Mouse (Mus musculus): ENCODE data around the gene Rnf8.

Gene Rnf8

DNA sequence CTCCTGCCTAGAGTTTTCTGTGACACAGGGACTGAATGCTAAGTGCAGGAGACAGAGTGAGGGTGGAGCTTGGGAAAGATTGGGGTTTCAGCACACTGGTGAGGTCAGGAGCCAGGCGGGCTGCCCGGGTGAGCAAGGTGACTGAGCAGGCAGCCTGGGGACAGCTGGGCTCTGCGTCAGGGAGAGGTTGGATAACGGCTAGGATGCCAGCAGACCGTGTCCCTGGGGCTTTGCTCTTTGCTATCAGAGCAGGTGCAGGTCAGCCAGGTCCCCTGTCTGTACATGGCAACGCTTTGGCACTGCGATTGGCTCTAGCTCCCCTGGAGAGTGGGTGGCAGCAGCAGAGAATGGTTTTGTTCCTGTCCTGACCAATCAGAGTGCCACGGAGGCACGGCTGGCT lies 12.7 kb downstream of the Rnf8 start:
- CTCF ChIA-PET = no interaction called here

DNA sequence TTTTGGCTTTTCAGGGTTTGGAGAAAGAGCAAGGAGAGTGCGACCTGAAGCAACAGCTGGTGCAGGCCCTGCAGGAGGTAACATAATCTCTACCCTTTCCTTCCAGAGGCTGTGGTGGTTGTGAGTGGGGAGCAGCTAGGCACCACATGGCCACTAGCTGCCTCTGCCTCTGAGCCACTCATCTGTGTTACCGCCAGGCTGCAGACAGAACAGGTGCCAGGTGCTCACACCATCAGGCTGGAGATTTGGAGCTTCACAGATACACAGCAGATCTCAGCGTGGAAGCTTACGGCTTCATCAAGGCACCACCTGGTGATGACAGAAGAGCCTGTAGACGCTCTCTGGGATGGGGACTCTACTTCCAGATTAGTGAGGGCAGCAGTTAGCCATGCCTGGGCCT lies 14.4 kb downstream of the Rnf8 start:
- CTCF ChIA-PET = no interaction called here

DNA sequence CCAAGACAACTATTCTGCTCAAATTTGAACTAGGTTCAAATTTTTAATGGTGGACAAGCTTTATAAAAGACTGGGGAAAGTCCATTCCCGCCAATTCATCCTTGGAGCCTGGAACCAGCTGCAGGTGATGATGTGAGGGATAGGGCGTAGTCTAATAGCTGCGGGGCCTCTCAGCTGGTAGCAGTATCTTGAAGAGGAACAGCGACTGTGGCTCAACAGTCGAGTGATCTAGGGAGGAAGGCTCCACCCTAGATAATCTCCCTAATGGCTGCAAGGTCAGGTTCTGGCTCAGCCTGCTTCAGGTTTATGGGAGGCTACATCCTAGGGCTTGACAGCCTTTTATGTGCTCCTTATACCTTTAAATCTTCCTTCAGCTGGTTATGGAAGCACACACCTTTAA lies 15.0 kb downstream of the Rnf8 start:
- CTCF ChIA-PET = no interaction called here

DNA sequence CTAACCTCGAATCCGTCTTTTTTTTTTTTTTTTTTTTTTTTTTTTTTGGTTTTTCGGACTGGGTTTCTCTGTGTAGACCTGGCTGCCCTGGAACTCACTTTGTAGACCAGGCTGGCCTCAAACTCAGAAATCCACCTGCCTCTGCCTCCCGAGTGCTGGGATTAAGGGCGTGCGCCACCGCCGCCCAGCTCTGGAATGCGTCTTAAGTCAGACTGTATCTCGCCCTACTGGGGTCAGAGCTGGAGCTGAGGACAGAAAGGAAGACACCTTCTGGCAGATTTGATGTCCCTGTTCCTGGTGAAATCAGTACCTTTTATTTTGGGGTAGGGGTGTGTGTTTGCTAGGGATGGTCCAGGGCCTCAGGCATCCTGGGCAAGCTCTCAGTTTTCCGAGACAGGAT lies 17.7 kb downstream of the Rnf8 start:
- CTCF ChIA-PET = interaction anchor here (0.6 kb wide), 1 partner anchor 64 kb away, joined by 5 read pairs; no protein-coding TSS in a partner anchor

DNA sequence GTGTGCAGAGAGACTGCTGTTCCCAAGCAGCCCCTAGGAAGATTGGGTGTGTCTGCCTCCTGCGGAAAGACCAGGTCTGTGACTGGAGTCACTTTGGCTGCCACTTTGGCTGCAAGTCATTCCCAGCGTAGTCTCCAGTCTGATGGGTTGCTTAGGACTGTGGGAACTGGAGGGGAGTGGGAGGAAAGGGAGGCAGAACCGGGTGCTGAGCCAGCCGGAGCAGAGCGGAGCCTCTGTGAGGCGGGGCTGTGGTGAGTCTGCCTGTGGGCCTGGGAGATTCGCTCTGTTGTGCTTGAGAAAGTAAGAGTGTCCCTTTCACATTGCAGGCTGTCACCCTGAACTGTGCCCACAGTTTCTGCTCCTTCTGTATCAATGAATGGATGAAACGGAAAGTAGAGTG lies 20.9 kb downstream of the Rnf8 start:
- CTCF ChIA-PET = no interaction called here

DNA sequence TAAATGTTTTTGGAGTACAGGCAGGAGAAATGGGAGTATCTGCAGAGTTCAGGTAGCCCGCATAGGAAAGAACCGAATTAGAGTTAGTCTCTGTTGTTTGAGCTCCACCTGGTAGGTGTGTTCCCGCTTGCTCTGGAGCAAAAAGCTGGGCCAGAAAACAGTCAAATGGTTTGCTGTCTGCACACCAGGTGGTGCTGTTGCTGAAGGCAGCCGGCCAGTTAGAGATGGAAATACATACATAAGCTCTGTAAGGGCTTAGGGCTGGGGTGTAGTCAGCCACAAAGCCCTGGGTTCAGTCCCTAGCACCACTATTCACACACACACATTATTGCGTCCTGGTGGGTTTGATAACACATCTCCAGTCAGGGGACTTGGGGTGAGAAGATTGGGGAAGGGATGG lies 21.5 kb downstream of the Rnf8 start:
- CTCF ChIA-PET = interaction anchor here (0.6 to 0.7 kb wide), 2 partner anchors 30 to 366 kb away, joined by 4 read pairs; no protein-coding TSS in a partner anchor

DNA sequence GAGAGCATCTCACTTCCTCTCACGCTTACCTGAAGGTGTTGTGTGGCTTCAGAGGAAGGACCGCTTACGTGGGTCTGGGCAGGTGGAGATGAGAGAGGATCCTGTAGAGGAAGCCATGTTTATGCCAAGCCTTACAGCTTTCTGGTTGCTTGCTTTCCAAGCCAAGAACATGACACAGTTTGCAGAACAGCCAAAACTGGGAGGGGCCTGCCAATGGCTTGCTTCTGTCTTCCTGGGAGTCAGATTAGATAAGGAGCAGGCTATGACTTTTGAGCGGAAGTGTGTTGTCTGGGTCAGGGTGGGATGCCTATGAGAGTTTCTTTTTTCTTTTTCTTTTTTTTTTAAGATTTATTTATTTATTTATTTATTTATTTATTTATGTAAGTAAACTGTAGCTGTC lies 22.8 kb downstream of the Rnf8 start:
- CTCF ChIA-PET = no interaction called here

DNA sequence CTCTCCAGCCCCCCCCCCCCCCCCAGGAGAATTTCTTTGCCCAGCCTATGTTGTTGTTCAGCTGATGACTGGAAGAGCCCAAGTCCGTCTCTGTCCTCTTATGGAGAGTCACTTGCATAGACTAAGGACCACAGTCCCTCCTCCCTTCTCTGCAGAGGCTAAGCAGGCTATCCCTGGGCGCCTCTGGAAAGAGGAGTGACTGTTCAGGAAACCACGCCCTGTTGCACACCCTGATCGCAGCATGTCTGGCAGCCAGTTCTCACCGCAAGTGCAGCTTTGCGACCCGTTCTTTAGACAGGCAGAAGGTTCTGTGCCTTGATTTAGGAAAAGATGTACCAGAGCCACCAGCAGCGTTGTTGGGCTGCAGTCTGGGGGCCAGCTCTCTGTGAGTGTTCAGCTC lies 23.3 kb downstream of the Rnf8 start:
- CTCF ChIA-PET = interaction anchor here (0.6 kb wide), 1 partner anchor 1897 kb away, joined by 3 read pairs; no protein-coding TSS in a partner anchor

DNA sequence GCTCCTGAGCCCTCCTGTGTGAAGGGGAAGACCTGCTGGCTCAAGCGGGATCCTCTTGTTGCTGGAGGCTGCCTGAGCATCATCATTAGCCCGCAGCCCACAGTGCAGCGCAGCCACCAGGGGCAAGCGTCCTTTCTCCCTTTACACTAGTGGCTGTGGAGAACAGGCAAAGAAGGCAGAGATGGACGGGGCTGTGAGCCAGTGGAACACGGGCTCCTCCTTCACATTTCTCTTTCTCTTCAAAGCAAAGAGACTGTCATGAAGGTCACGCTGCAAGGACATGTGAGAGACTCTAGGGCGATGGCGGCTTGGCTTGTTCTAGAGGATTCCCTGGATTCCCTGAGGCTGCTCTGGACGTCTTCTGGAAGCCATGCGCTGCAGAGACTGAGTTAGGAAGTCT lies 26.4 kb downstream of the Rnf8 start:
- CTCF ChIA-PET = no interaction called here

DNA sequence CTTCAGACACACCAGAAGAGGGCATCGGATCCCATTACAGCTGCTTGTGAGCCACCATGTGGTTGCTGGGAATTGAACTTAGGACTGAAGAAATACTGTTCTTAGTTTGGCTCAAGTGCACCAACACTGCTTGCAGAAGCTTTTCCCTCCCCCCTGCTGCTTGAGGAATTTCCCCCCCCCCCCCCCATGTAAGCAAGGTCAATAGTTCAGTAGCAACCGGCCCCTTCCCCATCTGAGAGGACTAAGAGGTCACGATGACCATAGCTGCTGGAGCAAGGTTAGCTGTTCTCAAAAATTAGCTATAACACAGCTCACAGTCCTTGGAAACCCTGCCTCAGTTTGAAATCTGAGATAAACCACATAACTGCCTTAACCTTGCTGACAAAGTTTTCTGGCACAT lies 27.6 kb downstream of the Rnf8 start:
- CTCF ChIA-PET = interaction anchor here (0.6 kb wide), 1 partner anchor 383 kb away, joined by 4 read pairs; no protein-coding TSS in a partner anchor

DNA sequence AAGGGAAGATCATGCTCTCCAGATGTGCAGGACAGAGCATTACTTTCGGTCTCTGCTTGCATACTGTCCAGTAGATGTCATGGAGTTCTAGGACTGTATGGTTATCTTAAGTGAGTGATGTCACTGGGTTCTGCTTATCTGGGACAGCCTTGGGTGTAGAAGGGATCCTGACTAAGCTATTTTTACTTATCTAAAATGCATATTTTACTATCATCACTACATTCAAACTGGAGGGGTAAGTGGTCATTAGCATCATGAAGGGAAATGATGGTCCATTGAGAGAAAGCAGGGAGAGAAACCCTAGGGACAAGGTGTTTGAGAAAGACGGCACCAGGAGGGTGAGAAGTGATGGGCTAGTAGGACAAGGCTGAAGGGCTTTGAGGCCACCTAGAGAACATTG lies 43.7 kb downstream of the Rnf8 start:
- CTCF ChIA-PET = interaction anchor here (0.6 kb wide), 1 partner anchor 32 kb away, joined by 7 read pairs; no protein-coding TSS in a partner anchor

DNA sequence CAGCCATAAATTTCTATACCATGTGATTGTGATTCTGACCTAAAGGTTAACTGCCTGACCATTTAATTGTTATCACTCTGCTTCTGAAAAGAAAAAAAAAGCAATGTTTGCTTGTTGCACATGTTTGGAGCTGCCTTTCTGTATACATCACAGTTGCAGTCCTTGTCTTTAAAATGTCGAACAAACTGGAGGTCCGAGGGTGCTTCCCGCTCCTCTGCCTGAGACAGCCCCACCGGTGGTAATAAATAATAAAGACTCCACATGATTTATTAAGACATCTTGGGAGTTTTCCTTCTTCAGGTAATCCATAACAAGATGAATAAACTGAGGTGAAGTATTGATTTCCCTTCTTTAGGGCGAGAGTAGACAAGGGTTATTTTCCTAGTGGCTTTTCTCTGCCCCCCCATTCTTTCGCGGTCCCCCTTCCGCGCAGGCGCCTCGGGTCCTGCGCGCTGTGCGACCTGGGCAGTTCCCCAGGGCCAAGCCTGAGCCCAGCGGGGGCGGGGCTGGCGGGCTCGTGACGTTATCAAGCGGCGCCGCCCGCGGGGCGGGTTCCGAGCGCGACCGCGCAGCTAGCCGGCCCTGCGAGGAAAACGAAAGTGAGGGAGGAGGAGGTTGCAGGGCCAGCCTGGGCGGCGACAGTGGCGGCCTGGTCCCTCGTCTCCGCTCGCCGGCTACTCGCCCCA lies 45.6 kb downstream of the Rnf8 start, which contains the start of gene Cmtr1:
Cmtr1 (plus strand) TSS at position 520 of the 686 bp plus-strand sequence.
- CTCF ChIA-PET = no interaction called here

DNA sequence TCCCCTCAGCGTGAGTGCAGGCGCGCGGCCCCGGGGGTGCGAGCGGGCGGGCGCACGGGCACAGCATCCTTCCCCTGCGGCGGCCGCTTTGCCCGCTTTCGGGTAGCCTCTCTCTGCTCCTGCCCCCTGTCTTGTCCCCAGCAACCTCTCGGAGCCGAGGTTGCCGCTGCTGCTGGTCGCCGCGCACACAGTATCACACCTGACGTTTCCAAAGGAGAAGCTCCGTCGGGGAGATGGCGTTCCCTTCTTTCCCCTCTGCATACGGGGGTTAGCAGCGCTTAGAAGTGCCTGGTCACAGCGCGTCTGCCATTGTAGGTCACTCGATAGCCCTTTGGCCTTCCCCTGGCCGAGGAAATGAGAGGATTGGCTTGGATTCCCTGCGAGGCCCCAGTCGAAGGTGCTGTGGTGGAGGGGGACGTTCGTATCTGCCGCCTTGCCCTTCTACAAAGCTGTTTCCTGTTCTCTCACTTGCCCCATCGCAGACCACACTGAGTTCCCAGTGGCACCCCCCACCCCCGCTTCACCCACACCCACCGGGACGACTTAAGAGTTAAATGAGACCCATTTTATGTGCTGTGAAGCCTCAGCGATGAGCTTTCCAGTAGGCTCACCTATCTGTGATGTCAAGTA lies 46.3 kb downstream of the Rnf8 start:
- CTCF ChIA-PET = no interaction called here

DNA sequence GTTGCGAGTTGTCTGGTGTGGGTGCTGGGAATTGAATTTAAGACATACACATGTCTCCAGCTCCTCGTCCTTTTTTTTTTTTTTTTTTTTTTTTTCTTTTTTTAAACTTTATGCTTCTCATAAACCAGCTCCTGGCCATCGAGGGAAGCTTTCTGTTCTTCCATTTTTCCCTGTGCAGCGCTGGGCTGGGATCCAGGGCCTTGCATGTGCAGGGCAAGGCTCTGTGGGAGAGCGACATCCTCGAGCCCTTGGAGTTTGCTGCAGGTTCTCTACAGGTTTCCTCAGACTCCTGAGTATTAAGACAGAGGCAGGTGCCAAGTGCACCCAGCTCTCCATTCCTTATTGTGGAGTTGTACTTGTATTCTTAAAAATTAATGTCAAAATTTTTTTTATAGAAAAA lies 47.6 kb downstream of the Rnf8 start:
- CTCF ChIA-PET = no interaction called here

DNA sequence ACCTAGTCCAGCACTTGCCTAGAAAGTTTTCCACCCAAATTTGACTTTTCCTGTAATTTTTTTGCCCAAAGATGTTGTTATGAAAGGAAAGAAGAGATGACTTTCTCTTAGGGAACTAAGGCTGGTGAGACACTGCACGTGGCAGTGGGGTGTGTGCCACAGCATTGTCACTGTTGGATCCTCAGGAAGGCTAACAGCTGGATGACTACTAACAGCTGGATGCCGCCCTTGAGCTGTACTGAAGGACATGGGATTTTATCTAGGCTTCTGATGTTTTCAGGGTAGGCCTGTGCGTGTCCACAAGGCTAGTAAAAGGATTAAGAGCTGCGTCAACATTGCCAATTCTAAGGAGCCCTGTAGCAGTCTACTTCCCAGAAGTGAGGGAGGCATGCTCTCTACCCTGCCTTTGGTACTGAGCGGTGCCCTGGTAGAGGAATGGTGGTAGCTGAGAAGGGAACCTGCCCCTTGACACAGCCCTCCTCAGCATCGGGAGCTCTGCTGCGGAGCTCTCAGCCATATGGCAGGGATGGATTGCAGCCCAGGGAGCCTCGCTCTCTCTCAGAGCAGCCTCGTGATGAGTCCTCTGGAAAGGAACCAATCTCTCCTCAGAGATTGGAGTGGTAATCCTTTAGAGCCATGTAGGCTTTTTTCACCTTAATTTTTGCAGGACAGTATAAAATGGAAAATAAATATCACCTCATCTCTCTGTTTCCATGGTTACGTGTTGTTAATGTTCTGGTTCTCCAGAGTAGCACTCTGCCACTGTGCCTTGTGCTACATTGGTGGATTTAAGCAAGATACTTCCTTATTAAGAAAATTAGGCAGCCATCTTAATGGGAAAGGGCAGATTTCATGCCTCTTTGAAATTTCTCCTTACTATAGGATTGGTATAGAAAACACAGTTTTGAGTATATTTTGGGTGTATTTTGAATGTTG lies 53.7 kb downstream of the Rnf8 start:
- CTCF ChIA-PET = no interaction called here

DNA sequence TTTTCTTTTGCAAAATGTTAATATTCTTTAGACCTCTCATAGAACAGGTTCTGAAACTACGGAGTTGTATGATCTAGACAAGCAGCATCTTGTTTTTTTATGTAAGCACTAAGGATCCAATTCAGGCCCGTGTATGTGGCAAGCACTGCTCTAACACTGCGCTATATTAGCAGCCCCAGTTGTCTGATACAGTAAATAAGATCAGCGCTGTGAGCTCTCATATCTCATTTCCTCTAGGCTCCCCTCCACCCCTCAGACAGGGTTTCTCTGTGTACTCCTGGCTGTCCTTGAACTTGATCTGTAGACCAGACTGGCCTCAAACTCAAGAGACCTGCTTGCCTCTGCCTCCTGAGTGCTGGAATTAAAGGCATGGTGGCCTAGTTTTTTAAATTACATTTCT lies 54.4 kb downstream of the Rnf8 start:
- CTCF ChIA-PET = interaction anchor here (0.6 kb wide), 1 partner anchor 215 kb away, joined by 7 read pairs; no protein-coding TSS in a partner anchor

DNA sequence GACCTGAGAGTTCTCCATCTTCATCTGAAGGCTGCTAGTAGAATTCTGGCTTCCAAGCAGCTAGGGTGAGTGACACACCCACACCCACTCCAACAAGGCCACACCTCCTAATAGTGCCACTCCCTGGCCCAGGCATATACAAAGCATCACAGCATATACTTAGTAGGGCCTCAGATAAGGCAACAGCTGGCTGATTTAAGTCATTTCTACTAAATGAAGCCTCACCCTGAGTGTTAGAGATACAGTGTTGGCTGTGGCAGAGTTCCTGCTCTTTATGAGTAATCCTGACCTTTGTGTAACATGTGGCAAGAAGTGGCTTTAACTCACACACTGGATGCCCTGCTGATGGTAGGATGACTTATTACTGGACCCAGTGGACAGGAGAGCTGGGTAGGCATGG lies 55.3 kb downstream of the Rnf8 start:
- CTCF ChIA-PET = interaction anchor here (0.6 kb wide), 1 partner anchor 214 kb away, joined by 7 read pairs; no protein-coding TSS in a partner anchor

DNA sequence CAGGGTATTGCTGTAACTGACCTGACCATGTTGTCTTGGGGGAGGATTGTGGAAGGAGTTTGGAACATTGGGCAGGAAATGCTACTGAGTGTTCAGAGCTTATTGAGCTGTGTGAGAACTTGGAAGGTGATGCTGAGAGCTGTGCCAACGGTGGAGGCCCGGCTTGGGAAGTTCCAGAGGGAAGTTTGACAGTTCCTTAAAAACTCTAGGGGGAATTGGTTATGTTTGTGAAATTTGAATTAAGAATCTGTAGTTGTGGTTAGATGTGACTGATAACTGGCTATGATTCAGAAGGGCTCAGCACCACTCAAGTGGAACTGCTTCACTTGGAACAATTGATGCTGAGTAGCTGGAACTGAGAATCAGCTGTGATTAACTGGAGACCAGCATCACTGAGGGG lies 56.4 kb downstream of the Rnf8 start:
- CTCF ChIA-PET = interaction anchor here (0.7 kb wide), 1 partner anchor 932 kb away, joined by 3 read pairs; no protein-coding TSS in a partner anchor

DNA sequence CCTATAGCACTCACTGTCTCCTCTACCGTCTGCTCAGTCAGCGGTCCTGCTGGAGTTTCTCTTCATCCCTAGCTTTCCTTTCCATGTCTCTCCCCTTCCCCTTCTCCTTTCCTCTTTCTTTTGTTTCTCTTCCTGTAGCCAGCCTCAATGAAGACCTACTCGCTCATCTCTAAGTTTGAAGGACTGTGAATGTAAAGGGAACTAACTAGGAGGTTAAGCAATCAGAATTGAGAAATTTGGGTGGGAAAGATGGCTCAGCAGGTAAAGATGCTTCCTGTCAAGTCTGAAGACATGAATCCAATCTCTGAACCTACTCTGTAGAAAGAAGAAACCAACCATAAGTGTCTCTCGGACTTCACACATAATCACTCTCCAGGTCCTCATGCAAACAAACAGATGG lies 58.7 kb downstream of the Rnf8 start:
- CTCF ChIA-PET = no interaction called here

DNA sequence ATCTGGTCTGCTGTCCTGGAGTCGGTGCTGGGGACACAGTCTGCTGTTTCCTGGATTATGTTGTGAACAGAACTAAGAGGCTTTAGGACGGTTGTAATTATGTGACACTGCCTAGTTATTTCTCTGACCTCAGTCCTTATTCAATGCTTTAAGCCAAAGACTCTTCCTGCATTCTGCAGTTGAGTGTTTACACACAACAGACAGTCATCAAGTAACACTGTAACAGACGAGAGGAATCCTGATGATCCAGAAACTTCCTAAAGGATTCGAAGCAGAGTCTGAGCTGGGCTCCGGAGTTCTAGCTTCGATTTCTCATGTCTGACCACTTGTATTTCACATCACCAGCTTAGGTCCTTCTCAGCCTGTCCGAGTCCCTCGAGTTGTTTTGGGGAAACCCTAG lies 63.9 kb downstream of the Rnf8 start:
- CTCF ChIA-PET = no interaction called here

DNA sequence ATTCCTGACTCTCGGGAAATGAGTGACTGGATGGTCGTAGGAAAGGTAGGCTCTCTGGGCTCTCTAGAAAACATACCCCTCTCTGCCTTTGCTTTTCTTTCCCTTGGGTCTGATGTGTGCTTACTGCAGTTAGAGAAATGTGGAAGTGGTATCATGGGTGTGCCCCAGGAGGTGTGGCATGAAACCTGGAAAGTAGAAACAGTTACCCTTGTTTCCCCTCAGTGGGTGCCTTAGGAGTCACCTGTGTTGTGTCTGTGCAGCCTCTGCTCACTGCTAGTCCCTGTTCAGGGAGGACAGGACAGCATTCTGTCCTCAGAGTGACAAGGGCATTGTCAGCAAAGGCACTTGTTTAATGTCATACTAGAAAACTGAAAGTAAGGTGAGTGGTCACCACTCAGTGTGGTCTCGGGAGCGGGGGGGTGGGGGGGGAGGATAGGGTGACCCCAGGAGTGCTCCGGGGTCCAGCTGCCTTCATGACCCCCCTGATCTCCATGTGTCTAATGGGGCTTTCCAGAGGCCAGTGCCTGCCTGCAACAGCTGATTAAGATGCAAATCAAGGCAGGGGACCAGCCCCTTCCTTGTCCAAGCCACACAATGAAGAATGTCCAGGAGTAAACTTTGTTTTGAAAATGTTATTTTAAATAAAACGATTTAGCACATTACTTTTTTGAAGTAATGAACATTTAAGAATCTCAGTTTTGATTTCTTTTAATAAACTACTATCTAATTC lies 64.6 kb downstream of the Rnf8 start:
- CTCF ChIA-PET = no interaction called here

All from spleen, embryonic (tissue).